Mouse (Mus musculus) kidney, embryonic 15.5 days (tissue): ENCODE results near the gene Dcaf7. TPM values are rescaled to one million over a fixed set of nuclear protein-coding genes. Genes with fewer than 3 reads are reported as not detected.
A peak's percentile ranks its signal among the peaks of the same experiment; 100 is the strongest.
"Not testable (repeated sequence)": the region's sequence is repeated elsewhere in the genome, so short reads cannot be mapped to it uniquely, and the experiment has no call there.

Experiments
- ATAC-seq: fragments of 200-750 bp; cut with Nextera tagmentation; replicated peaks from 2 replicates; pipeline ENCODE4 v1.8.0; 2017; ENCODE audit warnings: moderate TSS enrichment; ENCODE audit not compliant: low FRiP score
- H3K27ac ChIP-seq: fragments of 300-500 bp; sonication (generic); 2 replicates; pipeline ENCODE4 v1.5.1; 2015; ENCODE audit warnings: mild to moderate bottlenecking, inconsistent platforms
- H3K27me3 ChIP-seq: fragments of 300-500 bp; sonication (generic); 2 replicates; pipeline ENCODE4 v1.6.1; 2015; ENCODE audit warnings: inconsistent platforms
- H3K36me3 ChIP-seq: fragments of 300-500 bp; sonication (generic); 2 replicates; pipeline ENCODE4 v1.6.1; 2015; ENCODE audit warnings: inconsistent platforms
- H3K4me1 ChIP-seq: fragments of 300-500 bp; sonication (generic); 2 replicates; pipeline ENCODE4 v1.6.1; 2015; ENCODE audit warnings: inconsistent platforms
- H3K4me2 ChIP-seq: fragments of 300-500 bp; sonication (generic); 2 replicates; pipeline ENCODE4 v1.6.1; 2015; ENCODE audit warnings: moderate library complexity, mild to moderate bottlenecking, inconsistent platforms
- H3K4me3 ChIP-seq: fragments of 300-500 bp; sonication (generic); replicated peaks from 2 replicates; pipeline ENCODE4 v1.5.1; 2015; ENCODE audit warnings: mild to moderate bottlenecking, inconsistent platforms
- H3K9ac ChIP-seq: fragments of 300-500 bp; sonication (generic); 2 replicates; pipeline ENCODE4 v1.6.1; 2015; ENCODE audit warnings: mild to moderate bottlenecking, inconsistent platforms
- H3K9me3 ChIP-seq: fragments of 300-500 bp; sonication (generic); replicated peaks from 2 replicates; pipeline ENCODE4 v1.6.1; 2016; ENCODE audit warnings: inconsistent platforms
- WGBS: fragments of 180-500 bp; shearing (Covaris S2); methylation state at CpG from one replicate; pipeline ENCODE4 v1.1.7; 2015; ENCODE audit warnings: mixed read lengths; 5-methylcytosine and 5-hydroxymethylcytosine counted together
- polyA plus RNA-seq: library from polyadenylated mRNA; unstranded; fragments of >200 nt; fragmentation: Nextera tagmentation; extraction: Ambion mirVana; gene quantifications from 2 replicates; pipeline ENCODE4 v1.2.1, GENCODE M21; 2015

Dcaf7 gene
- polyA plus RNA-seq, 1 experiment from 2014 or later: 67.4 TPM

GRCm38 (mm10) chr11:106046584-106046983 is 9.9 kb downstream of the Dcaf7 start:
- H3K27ac ChIP-seq: no peak overlapping the region
- peaks cover 57% of the 10 kb centered on the region for H3K36me3 ChIP-seq
- no peak for ATAC-seq
- H3K4me2 ChIP-seq: no peak overlapping the region
- no peaks in the 10 kb centered on the region for H3K27me3 ChIP-seq
- H3K4me1 ChIP-seq: no peaks in the 10 kb centered on the region
- 88% methylated on average over 9 of the region's 9 CpGs for WGBS
- H3K9me3 ChIP-seq: no peaks in the 10 kb centered on the region
- H3K9ac ChIP-seq: no peak overlapping the region
- no peak overlapping the region for H3K4me3 ChIP-seq

- Histone ChIP-seq H3K9me3 (no peaks in the 10 kb centered on the region), H3K27ac (no peak overlapping the region), H3K4me2 (no peak overlapping the region), H3K36me3 (peaks cover 100% of the 10 kb centered on the region), H3K4me3 (no peak overlapping the region), H3K27me3 (no peaks in the 10 kb centered on the region), H3K9ac (no peak overlapping the region), H3K4me1 (no peaks in the 10 kb centered on the region)
- no peak for ATAC-seq
- WGBS: 92% methylated on average over 2 of the region's 2 CpGs
Measured at GRCm38 (mm10) chr11:106053921-106054320, 17.2 kb downstream of the Dcaf7 start.

GRCm38 (mm10) chr11:106054600-106054999 is 17.9 kb downstream of the Dcaf7 start:
- Histone ChIP-seq H3K27me3 (no peaks in the 10 kb centered on the region), H3K9ac (no peak overlapping the region), H3K4me2 (no peak overlapping the region), H3K4me1 (no peaks in the 10 kb centered on the region), H3K4me3 (no peak overlapping the region), H3K27ac (no peak overlapping the region), H3K9me3 (no peaks in the 10 kb centered on the region), H3K36me3 (peaks cover 100% of the 10 kb centered on the region)
- WGBS: 92% methylated on average over 8 of the region's 8 CpGs
- ATAC-seq: no peak

- H3K4me3 ChIP-seq: no peak overlapping the region
- no peak overlapping the region for H3K9ac ChIP-seq
- H3K9me3 ChIP-seq: no peaks in the 10 kb centered on the region
- no peaks in the 10 kb centered on the region for H3K4me1 ChIP-seq
- WGBS: 85% methylated on average over 6 of the region's 6 CpGs
- H3K4me2 ChIP-seq: no peak overlapping the region
- no peak for ATAC-seq
- H3K27me3 ChIP-seq: no peaks in the 10 kb centered on the region
- peaks cover 99% of the 10 kb centered on the region for H3K36me3 ChIP-seq
- H3K27ac ChIP-seq: no peak overlapping the region
Measured at GRCm38 (mm10) chr11:106055341-106055740, 18.7 kb downstream of the Dcaf7 start.

- Histone ChIP-seq H3K4me3 (no peak overlapping the region), H3K4me2 (no peak overlapping the region), H3K9ac (no peak overlapping the region), H3K36me3 (peaks cover 83% of the 10 kb centered on the region), H3K27me3 (no peaks in the 10 kb centered on the region), H3K9me3 (no peaks in the 10 kb centered on the region), H3K4me1 (no peaks in the 10 kb centered on the region), H3K27ac (no peak overlapping the region)
- 89% methylated on average over 8 of the region's 8 CpGs for WGBS
- ATAC-seq: no peak
Measured at GRCm38 (mm10) chr11:106056819-106057491, 20.3 kb downstream of the Dcaf7 start.

- H3K4me3 ChIP-seq: no peak overlapping the region
- no peaks in the 10 kb centered on the region for H3K4me1 ChIP-seq
- 79% methylated on average over 8 of the region's 8 CpGs for WGBS
- H3K36me3 ChIP-seq: peaks cover 73% of the 10 kb centered on the region
- no peaks in the 10 kb centered on the region for H3K27me3 ChIP-seq
- no peak for ATAC-seq
- no peak overlapping the region for H3K4me2 ChIP-seq
- H3K9ac ChIP-seq: no peak overlapping the region
- no peak overlapping the region for H3K27ac ChIP-seq
- H3K9me3 ChIP-seq: no peaks in the 10 kb centered on the region
Measured at GRCm38 (mm10) chr11:106058020-106058419, 21.3 kb downstream of the Dcaf7 start.

- H3K9ac ChIP-seq: no peak overlapping the region
Measured at GRCm38 (mm10) chr11:106060549-106060948, 23.9 kb downstream of the Dcaf7 start.

GRCm38 (mm10) chr11:106061311-106061710 is 24.6 kb downstream of the Dcaf7 start:
- Histone ChIP-seq H3K27me3 (no peaks in the 10 kb centered on the region), H3K36me3 (peaks cover 40% of the 10 kb centered on the region), H3K9ac (no peak overlapping the region), H3K4me1 (peaks cover 7% of the 10 kb centered on the region), H3K9me3 (no peaks in the 10 kb centered on the region), H3K4me2 (no peak overlapping the region), H3K4me3 (no peak overlapping the region), H3K27ac (no peak overlapping the region)
- 83% methylated on average over 1 of the region's 1 CpGs for WGBS
- no peak for ATAC-seq

More at GRCm38 (mm10) chr11:106060549-106060948, 23.9 kb downstream of the Dcaf7 start:
- H3K27ac ChIP-seq: no peak overlapping the region
- H3K36me3 ChIP-seq: peaks cover 47% of the 10 kb centered on the region
- peaks cover 7% of the 10 kb centered on the region; the same call in 1 of the 2 replicates for H3K4me1 ChIP-seq
- H3K4me3 ChIP-seq: no peak overlapping the region
- 89% methylated on average over 1 of the region's 1 CpGs for WGBS
- ATAC-seq: no peak
- no peaks in the 10 kb centered on the region for H3K9me3 ChIP-seq
- H3K27me3 ChIP-seq: no peaks in the 10 kb centered on the region
- no peak overlapping the region for H3K4me2 ChIP-seq

GRCm38 (mm10) chr11:106063756-106064155 is 27.1 kb downstream of the Dcaf7 start:
- Histone ChIP-seq H3K4me1 (peaks cover 20% of the 10 kb centered on the region), H3K27me3 (no peaks in the 10 kb centered on the region), H3K36me3 (peaks cover 15% of the 10 kb centered on the region), H3K9ac (no peak overlapping the region), H3K9me3 (no peaks in the 10 kb centered on the region), H3K4me2 (no peak overlapping the region), H3K4me3 (no peak overlapping the region), H3K27ac (no peak overlapping the region)
- WGBS: 82% methylated on average over 5 of the region's 5 CpGs
- no peak for ATAC-seq

- Histone ChIP-seq H3K4me3 (peak overlapping the region; percentile 85), H3K27ac (peak overlapping the region; percentile 94; the same call in 1 of the 2 replicates), H3K9ac (peak overlapping the region; percentile 85), H3K4me2 (peak overlapping the region; percentile 83), H3K4me1 (peaks cover 20% of the 10 kb centered on the region), H3K27me3 (no peaks in the 10 kb centered on the region), H3K36me3 (peaks cover 4% of the 10 kb centered on the region; the same call in 1 of the 2 replicates), H3K9me3 (no peaks in the 10 kb centered on the region)
- no peak for ATAC-seq
- WGBS: 40% methylated on average over 18 of the region's 18 CpGs
Measured at GRCm38 (mm10) chr11:106065073-106065922, 28.6 kb downstream of the Dcaf7 start.

- Histone ChIP-seq H3K9me3 (no peaks in the 10 kb centered on the region), H3K9ac (peak within 1 kb of the TSS; percentile 85), H3K4me2 (peak within 1 kb of the TSS; percentile 83), H3K27me3 (no peaks in the 10 kb centered on the region), H3K36me3 (peaks cover 10% of the 10 kb centered on the region; the same call in 1 of the 2 replicates), H3K4me3 (peak within 1 kb of the TSS; percentile 85), H3K4me1 (peaks cover 20% of the 10 kb centered on the region), H3K27ac (peak within 1 kb of the TSS; percentile 94)
- ATAC-seq: peak; percentile 97
- under 1% methylated on average over 49 of the region's 49 CpGs for WGBS
Measured at GRCm38 (mm10) chr11:106065923-106066571, 29.4 kb downstream of the Dcaf7 start, which contains the start of gene Taco1. Gene Taco1, plus strand, starts transcription at chr11:106066061.

- Histone ChIP-seq H3K4me1 (peaks cover 20% of the 10 kb centered on the region), H3K4me3 (peak overlapping the region; percentile 85), H3K27ac (peak overlapping the region; percentile 94), H3K9ac (peak overlapping the region; percentile 85), H3K4me2 (peak overlapping the region; percentile 83), H3K36me3 (peaks cover 14% of the 10 kb centered on the region; the same call in 1 of the 2 replicates)
- ATAC-seq, H3K27me3 ChIP-seq, H3K9me3 ChIP-seq: not testable (repeated sequence)
- 11% methylated on average over 23 of the region's 23 CpGs for WGBS
Measured at GRCm38 (mm10) chr11:106066616-106067015, 29.9 kb downstream of the Dcaf7 start.
